Mouse (Mus musculus) layer of hippocampus, adult 2 months (tissue): Measurements from ENCODE around the gene P2ry6. TPM values are rescaled to one million over a fixed set of nuclear protein-coding genes. Genes with fewer than 3 reads are reported as not detected.

Experiments used
- DNase-seq, 2 experiments: peaks; one replicate each; pipeline ENCODE4 v3.0.0; 2022; ENCODE audit warnings: low spot score in 2 of 2
- H3K27ac ChIP-seq: fragments of 200-600 bp; 2 replicates; pipeline ENCODE4 v1.8.1; 2022
- H3K4me3 ChIP-seq: fragments of 200-600 bp; 2 replicates; pipeline ENCODE4 v1.8.1; 2022; ENCODE audit warnings: mild to moderate bottlenecking
- CTCF ChIP-seq: fragments of 200-600 bp; conservative IDR thresholded peaks from 2 replicates; pipeline ENCODE4 v1.8.1; 2022; ENCODE audit warnings: antibody characterized with exemption, mild to moderate bottlenecking, moderate library complexity
- total RNA-seq, 2 experiments: library from RNA; stranded (reverse); gene quantifications; 2 replicates each; pipeline ENCODE4 v1.2.3; 2021

Gene P2ry6
- total RNA-seq, 2 experiments from 2014 or later = 3.0 to 3.6 TPM

- H3K27ac ChIP-seq = no peak overlapping the region
- H3K4me3 ChIP-seq = no peak overlapping the region
- TF ChIP-seq CTCF = no peak
- no peak for DNase-seq
Observed at GRCm38 (mm10) chr7:100950031-100950430, 24.4 kb downstream of the P2ry6 start.

- Histone ChIP-seq H3K4me3 (no peak overlapping the region), H3K27ac (peak overlapping the region; percentile 86)
- DNase-seq = no peak
- TF ChIP-seq CTCF = no peak
Observed at GRCm38 (mm10) chr7:100944738-100945137, 29.7 kb downstream of the P2ry6 start.

GRCm38 (mm10) chr7:100944306-100944705 lies 30.1 kb downstream of the P2ry6 start:
- no peak for DNase-seq
- peak overlapping the region; percentile 86 for H3K27ac ChIP-seq

DNA sequence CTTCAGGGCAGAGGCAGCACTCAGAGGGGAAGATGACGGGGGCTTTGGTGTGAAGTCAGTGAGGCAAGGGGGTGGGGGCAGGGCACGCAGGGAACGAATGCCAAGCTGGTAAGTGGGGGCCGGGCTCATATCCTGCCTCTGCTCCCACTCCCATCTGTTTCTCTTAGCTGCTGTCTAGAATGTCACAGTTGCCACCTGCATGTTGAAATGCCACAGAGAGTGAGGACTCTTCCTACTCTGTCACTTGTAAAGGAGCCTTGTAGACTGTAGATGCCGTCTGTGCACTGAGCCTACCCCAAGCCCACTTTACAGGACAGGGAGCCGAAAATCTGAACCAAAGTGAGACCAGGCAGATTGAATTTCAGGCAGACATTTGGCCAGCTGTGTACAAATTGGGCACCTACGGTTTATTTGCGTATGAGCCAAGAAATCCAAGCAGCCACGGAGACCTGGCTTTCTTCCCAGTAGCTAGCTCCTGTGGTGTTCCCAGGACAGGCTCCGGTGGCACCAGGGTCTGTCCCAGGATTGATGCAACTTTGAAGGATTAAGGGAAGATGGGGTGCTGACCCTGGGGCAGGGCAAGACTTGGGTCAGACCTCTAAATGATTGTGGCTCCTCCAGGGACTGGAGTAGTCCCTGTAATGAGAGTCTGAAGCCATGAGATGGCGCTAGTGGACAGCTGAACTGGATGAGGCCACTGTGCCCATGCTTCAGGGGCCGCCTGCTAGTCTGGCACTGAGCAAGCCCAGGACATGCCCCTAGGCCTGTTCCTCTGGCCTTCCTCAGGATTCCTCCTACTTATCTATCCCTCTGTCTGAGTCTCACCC lies 31.4 kb downstream of the P2ry6 start:
- TF ChIP-seq CTCF = peak; percentile 92
- Histone ChIP-seq H3K27ac (peak overlapping the region; percentile 86), H3K4me3 (peak overlapping the region; percentile 13; the same call in 1 of the 2 replicates)
- DNase-seq = peak; percentile 73 to 87

More at GRCm38 (mm10) chr7:100944306-100944705, 30.1 kb downstream of the P2ry6 start:
- no peak overlapping the region for H3K4me3 ChIP-seq
- TF ChIP-seq CTCF = no peak

DNA sequence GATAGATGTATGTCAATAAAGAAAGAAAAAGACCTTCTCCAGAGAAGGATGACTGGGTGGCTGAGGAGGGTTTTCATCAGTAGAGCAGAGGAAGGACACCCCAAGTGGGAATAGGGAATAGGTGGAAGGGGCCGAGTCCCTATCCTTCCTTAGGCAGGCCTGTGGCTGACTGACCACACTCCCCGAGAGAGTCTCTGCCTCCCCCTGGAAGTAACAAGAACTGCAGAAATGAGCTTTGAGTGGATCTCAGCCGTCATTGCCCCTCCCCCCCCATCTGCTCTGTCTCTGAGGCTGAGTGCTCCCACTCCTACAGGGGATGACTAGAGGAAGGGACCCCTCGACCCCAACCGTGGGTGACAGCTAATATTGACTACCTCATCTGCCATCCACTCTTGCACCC lies 33.3 kb downstream of the P2ry6 start:
- TF ChIP-seq CTCF = peak; percentile 49
- DNase-seq = no peak
- Histone ChIP-seq H3K27ac (no peak overlapping the region), H3K4me3 (no peak overlapping the region)

DNA sequence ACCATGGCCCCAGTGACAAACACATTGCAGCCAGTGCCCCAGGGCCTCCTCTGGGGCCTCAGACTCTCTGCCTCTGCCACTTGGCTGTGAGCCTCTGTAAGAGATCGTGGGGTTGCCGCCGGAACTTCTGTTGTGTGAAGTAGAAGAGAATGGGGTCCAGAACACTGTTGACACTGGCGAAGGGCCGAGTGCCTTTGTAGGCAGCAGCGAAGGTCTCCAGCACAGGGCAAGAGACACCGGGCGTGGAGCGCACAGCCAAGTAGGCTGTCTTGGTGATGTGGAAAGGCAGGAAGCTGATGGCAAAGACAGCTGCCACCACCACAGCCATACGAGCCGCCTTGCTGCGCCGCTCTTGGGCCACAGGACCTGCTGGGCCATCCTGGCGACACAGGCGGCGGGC lies 36.3 kb downstream of the P2ry6 start:
- no peak overlapping the region for H3K27ac ChIP-seq
- no peak overlapping the region for H3K4me3 ChIP-seq
- DNase-seq = no peak
- no peak for TF ChIP-seq CTCF

DNA sequence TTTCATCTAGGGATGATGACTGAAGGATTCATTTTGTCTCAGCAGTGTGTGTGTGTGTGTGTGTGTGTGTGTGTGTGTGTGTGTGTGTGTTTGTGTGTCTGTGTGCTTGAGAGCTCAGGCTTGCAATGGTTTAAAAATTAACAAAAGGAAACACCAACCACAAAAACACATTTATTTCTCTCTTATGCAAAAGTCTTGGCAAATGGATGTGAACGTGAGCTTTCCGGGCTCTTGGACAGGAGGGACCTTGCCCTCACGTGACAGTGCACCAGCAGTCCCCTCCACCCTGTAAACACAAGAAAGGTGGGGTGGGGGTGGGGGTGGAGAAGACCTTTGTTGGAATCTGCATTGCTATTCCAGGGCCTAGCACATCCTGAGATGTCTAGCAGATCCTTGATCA lies 37.0 kb downstream of the P2ry6 start:
- TF ChIP-seq CTCF = no peak
- Histone ChIP-seq H3K4me3 (no peak overlapping the region), H3K27ac (no peak overlapping the region)
- DNase-seq = no peak

- H3K4me3 ChIP-seq = no peak overlapping the region
- H3K27ac ChIP-seq = no peak overlapping the region
- TF ChIP-seq CTCF = no peak
- DNase-seq = no peak
Observed at GRCm38 (mm10) chr7:100933520-100933919, 40.9 kb downstream of the P2ry6 start.

DNA sequence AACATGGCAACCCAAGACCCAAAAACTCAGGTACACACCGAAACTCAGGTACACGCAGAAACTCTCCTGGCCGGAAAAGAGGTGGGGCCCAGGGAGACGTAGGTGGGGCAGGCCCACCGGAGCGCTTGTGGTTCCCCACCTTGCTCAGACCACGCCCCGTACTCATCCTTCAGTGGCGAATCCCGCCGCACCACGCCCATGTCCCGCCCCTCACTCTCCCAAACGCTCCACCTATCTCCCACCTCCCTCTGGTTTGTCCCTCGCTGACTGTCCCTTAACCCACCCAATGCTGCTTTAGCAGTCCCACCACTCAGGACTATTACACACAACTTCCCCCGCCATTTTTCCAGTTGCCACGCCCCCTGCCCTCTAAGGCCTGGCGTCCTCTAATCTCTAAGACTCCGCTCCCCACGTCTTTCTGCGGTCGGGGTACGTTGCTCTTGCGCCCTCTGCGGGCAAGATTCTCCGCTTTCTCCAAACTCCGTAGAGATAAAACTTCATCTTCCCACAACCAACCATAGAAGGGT lies 41.9 kb downstream of the P2ry6 start:
- peak overlapping the region; percentile 87 for H3K27ac ChIP-seq
- H3K4me3 ChIP-seq = peak overlapping the region; percentile 68
- peak; percentile 82 for TF ChIP-seq CTCF
- peak; percentile 69 for DNase-seq

DNA sequence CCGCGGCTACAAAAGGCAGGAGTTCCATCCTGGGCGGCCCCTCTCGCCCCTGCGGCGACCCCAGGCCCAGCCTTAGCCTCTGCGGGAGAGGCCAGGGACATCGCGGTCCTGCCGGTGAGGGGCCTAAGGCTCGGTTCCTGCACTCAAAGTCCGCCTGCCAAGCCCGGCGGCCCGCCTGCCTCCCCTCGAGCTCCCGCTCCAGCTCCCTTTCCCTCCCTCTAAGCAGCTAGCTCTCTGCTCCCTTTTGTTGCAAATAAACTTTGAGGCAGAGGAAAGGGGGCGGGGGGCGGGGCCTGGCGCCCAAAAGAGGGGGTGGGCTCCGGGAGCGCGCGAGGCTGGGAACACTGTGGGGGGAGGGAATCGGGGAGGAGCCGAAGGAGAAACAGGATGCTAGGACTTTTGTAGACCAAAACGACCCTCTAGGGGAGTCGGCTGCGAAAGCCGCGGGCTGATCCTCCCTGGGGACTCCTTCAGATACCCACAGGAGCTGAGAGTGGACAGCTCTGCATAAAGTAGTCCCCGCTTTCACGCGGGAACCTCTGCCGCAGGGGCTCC lies 42.4 kb downstream of the P2ry6 start, which contains the start of gene Arhgef17:
Gene Arhgef17 (minus strand): TSS at position 182 of the 555 bp plus-strand sequence.
- no peak for DNase-seq
- no peak for TF ChIP-seq CTCF
- H3K4me3 ChIP-seq = peak within 1 kb of the TSS; percentile 68
- peak within 1 kb of the TSS; percentile 87 for H3K27ac ChIP-seq

GRCm38 (mm10) chr7:100931316-100931925 lies 43.0 kb downstream of the P2ry6 start:
- DNase-seq = no peak
- H3K27ac ChIP-seq = peak overlapping the region; percentile 87
- peak overlapping the region; percentile 68 for H3K4me3 ChIP-seq

GRCm38 (mm10) chr7:100930619-100931315 lies 43.7 kb downstream of the P2ry6 start:
- H3K4me3 ChIP-seq = peak overlapping the region; percentile 68
- TF ChIP-seq CTCF = no peak
- no peak for DNase-seq
- H3K27ac ChIP-seq = peak overlapping the region; percentile 87

More at GRCm38 (mm10) chr7:100931316-100931925, 43.0 kb downstream of the P2ry6 start:
- no peak for TF ChIP-seq CTCF
